Mouse (Mus musculus): ENCODE results near the gene Cdk19.

DNA sequence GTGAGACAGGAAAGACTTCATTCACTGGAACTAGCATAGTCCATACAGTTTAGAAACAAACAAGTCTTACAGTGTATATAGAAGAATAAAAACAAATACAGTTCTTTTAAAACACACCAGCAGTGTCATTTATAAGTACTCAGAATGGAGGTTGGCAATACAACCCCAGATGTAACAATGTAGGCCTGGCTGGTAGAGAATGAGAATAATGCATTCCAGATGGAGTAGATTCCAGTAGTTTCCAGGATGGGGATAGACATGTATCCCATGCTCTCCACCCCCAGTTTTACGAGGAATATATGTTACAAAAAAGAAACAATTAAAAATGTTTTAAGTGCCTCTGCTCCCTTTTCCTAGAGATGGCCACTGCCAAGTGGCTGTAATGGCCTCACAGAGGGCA is 29.2 kb downstream of the Cdk19 start:
- TF ChIP-seq CTCF (IDR thresholded peaks at IDR 0.05; ENCODE audit: borderline replicate concordance, control insufficient read depth, extremely low read depth, insufficient read depth, low read length, poor library complexity): no peak
- TF ChIP-seq POLR2A (IDR thresholded peaks at IDR 0.05; ENCODE audit: control insufficient read depth, extremely low read depth, insufficient read depth, low read length, poor library complexity): no peak

Data from thymus, adult 2 months (tissue).